Comparison of ENCODE assay signal across 27 mouse cellular contexts in genomic region chr1:115545994-115546393, GRCm38 (mm10).
"Had no signal": no experiment of that assay in that cellular context is flagged by ENCODE, and none has a peak within 500 bp of the region (broad histone marks: within the 10 kb centered on the region; RNA-seq: fewer than 3 reads in every experiment).

No protein-coding gene starts in this region.

- H3K9ac ChIP-seq: heart, embryonic 13.5 days; hindbrain, embryonic 12.5 days; hindbrain, embryonic 14.5 days; intestine, embryonic 15.5 days; limb, embryonic 12.5 days; liver, embryonic 13.5 days; liver, embryonic 15.5 days; liver, postnatal 0 days had no signal

- ATAC-seq: hindbrain, embryonic 16.5 days; inflammation-experienced regulatory T-cells, adult 6 months; intestine, embryonic 15.5 days; intestine, postnatal 0 days; liver, postnatal 0 days had no signal

- H3K4me2 ChIP-seq: heart, embryonic 13.5 days; hindbrain, embryonic 12.5 days; hindbrain, embryonic 14.5 days; intestine, embryonic 15.5 days; limb, embryonic 12.5 days; liver, embryonic 11.5 days; liver, embryonic 13.5 days; liver, embryonic 15.5 days had no signal

- H3K27me3 ChIP-seq: heart, embryonic 13.5 days; hindbrain, embryonic 12.5 days; intestine, embryonic 15.5 days; limb, embryonic 12.5 days; liver, embryonic 13.5 days; liver, embryonic 15.5 days had no signal

- H3K36me3 ChIP-seq: heart, embryonic 13.5 days; hindbrain, embryonic 10.5 days; hindbrain, embryonic 12.5 days; intestine, embryonic 15.5 days; limb, embryonic 10.5 days; limb, embryonic 12.5 days; liver, embryonic 13.5 days; liver, embryonic 15.5 days had no signal

- DNase-seq: gastrocnemius, adult 2 months; gastrocnemius, postnatal 10 days; gastrocnemius, postnatal 25 days; heart, postnatal 10 days; heart, postnatal 4 days; kidney, adult 18-20 months; kidney, adult 8-10 months; kidney, postnatal 10 days; kidney, postnatal 25 days; kidney, postnatal 4 days; liver; liver, embryonic 13.5 days; liver, postnatal 0 days had no signal

- H3K4me1 ChIP-seq: heart, embryonic 13.5 days; hindbrain, embryonic 10.5 days; hindbrain, embryonic 12.5 days; intestine, embryonic 15.5 days; limb, embryonic 10.5 days; limb, embryonic 12.5 days; liver, embryonic 13.5 days; liver, embryonic 15.5 days had no signal

- H3K27ac ChIP-seq: gastrocnemius, adult 2 months; heart, embryonic 13.5 days; hindbrain, embryonic 10.5 days; hindbrain, embryonic 12.5 days; hindbrain, embryonic 14.5 days; intestine, embryonic 15.5 days; layer of hippocampus, adult 2 months; left cerebral cortex, adult 2 months; limb, embryonic 10.5 days; limb, embryonic 12.5 days; liver, embryonic 13.5 days; liver, embryonic 15.5 days had no signal

- H3K9me3 ChIP-seq: heart, embryonic 13.5 days; hindbrain, embryonic 10.5 days; hindbrain, embryonic 12.5 days; intestine, embryonic 15.5 days; limb, embryonic 10.5 days; limb, embryonic 12.5 days; liver, embryonic 13.5 days; liver, embryonic 15.5 days had no signal

- H3K4me3 ChIP-seq: gastrocnemius, adult 2 months; heart, embryonic 13.5 days; hindbrain, embryonic 10.5 days; hindbrain, embryonic 12.5 days; intestine, embryonic 15.5 days; layer of hippocampus, adult 2 months; left cerebral cortex, adult 2 months; limb, embryonic 10.5 days; limb, embryonic 12.5 days; liver, embryonic 13.5 days; liver, embryonic 15.5 days had no signal
